Mouse (Mus musculus) myocyte (in vitro differentiated cells): ENCODE measurements at regions not wholly inside any gene's neighbourhood (a gene's known extent, or its start where the extent isn't known, plus 50 kb on each side); places are given as distances from the start of the nearest gene placed in this dataset.

ENCODE experiments used
- H3K27me3 ChIP-seq: one replicate; pipeline ENCODE4 v1.6.1; 2011; ENCODE audit not compliant: control insufficient read depth, insufficient read depth, insufficient read length
- H3K36me3 ChIP-seq: one replicate; pipeline ENCODE4 v1.6.1; 2011; ENCODE audit not compliant: control insufficient read depth, insufficient read depth
- H3K4me2 ChIP-seq: one replicate; pipeline ENCODE4 v1.6.1; 2011; ENCODE audit warnings: low read depth, control low read depth
- H3K4me3 ChIP-seq: one replicate; pipeline ENCODE4 v1.5.1; 2011; ENCODE audit warnings: mild to moderate bottlenecking, control low read depth, moderate library complexity
- H3K79me2 ChIP-seq: one replicate; pipeline ENCODE4 v1.6.1; 2011; ENCODE audit not compliant: control insufficient read depth, insufficient read depth
- H3ac ChIP-seq: one replicate; pipeline ENCODE4 v1.6.1; 2011; ENCODE audit not compliant: control insufficient read depth, insufficient read length
- CEBPB ChIP-seq: IDR thresholded peaks from 2 replicates; pipeline ENCODE4 v1.6.1; 2011; ENCODE audit warnings: mild to moderate bottlenecking, moderate library complexity; ENCODE audit not compliant: poor library complexity, insufficient read depth, severe bottlenecking
- E2F4 ChIP-seq: IDR thresholded peaks from one replicate; pipeline ENCODE4 v1.6.1; 2011; ENCODE audit warnings: mild to moderate bottlenecking, control low read depth, moderate library complexity; ENCODE audit not compliant: insufficient read depth
- MAX ChIP-seq: IDR thresholded peaks from one replicate; pipeline ENCODE4 v1.6.1; 2011; ENCODE audit warnings: low read depth, mild to moderate bottlenecking, control low read depth
- MYOD1 ChIP-seq, 3 experiments: IDR thresholded peaks; one replicate each; pipeline ENCODE4 v1.6.1; 2011; ENCODE audit warnings: control low read depth in 2 of 3, low read depth in 2 of 3, mild to moderate bottlenecking in 2 of 3, moderate library complexity in 1 of 3; ENCODE audit not compliant: insufficient read length in 2 of 3, control insufficient read depth in 1 of 3
- MYOG ChIP-seq, 3 experiments: IDR thresholded peaks; one replicate each; pipeline ENCODE4 v1.6.1; 2011; ENCODE audit warnings: control low read depth in 2 of 3, low read depth in 2 of 3, mild to moderate bottlenecking in 2 of 3; ENCODE audit not compliant: insufficient read length in 2 of 3, control insufficient read depth in 1 of 3, insufficient read depth in 1 of 3
- POLR2A ChIP-seq: IDR thresholded peaks from one replicate; pipeline ENCODE4 v1.6.1; 2011; ENCODE audit warnings: low read depth, mild to moderate bottlenecking, control low read depth, moderate library complexity; ENCODE audit not compliant: insufficient read length
- POLR2AphosphoS2 ChIP-seq: IDR thresholded peaks from one replicate; pipeline ENCODE4 v1.6.1; 2011; ENCODE audit warnings: low read depth, control low read depth; ENCODE audit not compliant: insufficient read length
- REST ChIP-seq: IDR thresholded peaks from one replicate; pipeline ENCODE4 v1.6.1; 2011; ENCODE audit warnings: mild to moderate bottlenecking, control low read depth, moderate library complexity; ENCODE audit not compliant: insufficient read depth, insufficient read length
- SRF ChIP-seq: IDR thresholded peaks from one replicate; pipeline ENCODE4 v1.6.1; 2011; ENCODE audit warnings: low read depth; ENCODE audit not compliant: control insufficient read depth, insufficient read length
- TCF12 ChIP-seq: IDR thresholded peaks from one replicate; pipeline ENCODE4 v1.6.1; 2011; ENCODE audit warnings: mild to moderate bottlenecking, control low read depth; ENCODE audit not compliant: poor library complexity, insufficient read depth, severe bottlenecking
- TCF3 ChIP-seq: IDR thresholded peaks from one replicate; pipeline ENCODE4 v1.6.1; 2011; ENCODE audit warnings: low read depth, control low read depth; ENCODE audit not compliant: insufficient read length
- USF1 ChIP-seq: IDR thresholded peaks from one replicate; pipeline ENCODE4 v1.6.1; 2011; ENCODE audit warnings: low read depth, mild to moderate bottlenecking, control low read depth, moderate library complexity

GRCm38 (mm10) chr10:60938749-60939148 lies 107.4 kb upstream of the Unc5b start:
- TF ChIP-seq TCF3 (no peak), REST (no peak), MYOD1 (IDR thresholded peaks at IDR 0.05; ENCODE audit: control insufficient read depth in 1 of 3, insufficient read length in 2 of 3, low read depth in 2 of 3) (no peak), MAX (no peak), POLR2AphosphoS2 (no peak), USF1 (no peak), SRF (no peak), POLR2A (no peak), CEBPB (no peak), MYOG (IDR thresholded peaks at IDR 0.05; ENCODE audit: control insufficient read depth in 1 of 3, insufficient read depth in 1 of 3, insufficient read length in 2 of 3, low read depth in 2 of 3) (no peak), E2F4 (no peak), TCF12 (no peak)
- Histone ChIP-seq H3K36me3 (no peaks in the 10 kb centered on the region), H3K4me3 (no peak overlapping the region), H3K79me2 (no peaks in the 10 kb centered on the region), H3K4me2 (no peak overlapping the region), H3ac (no peak overlapping the region), H3K27me3 (no peaks in the 10 kb centered on the region)

DNA sequence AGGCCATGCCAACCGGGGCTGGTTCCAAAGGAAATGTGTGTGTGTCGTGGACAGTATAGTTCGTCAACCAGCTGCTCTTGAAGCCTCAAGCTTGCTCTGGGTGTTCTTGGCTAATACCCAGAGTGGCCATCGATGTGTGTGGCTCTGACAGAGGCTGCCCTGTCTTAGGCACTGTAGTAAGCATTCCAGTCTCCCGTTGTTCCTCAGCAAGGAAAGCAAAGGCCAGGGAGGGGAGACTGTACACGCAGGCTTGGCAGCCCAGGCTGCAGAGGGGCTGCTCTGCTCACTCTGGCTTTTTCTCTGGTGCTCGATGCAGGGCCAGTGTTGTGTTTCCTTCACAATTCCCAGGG lies 106.1 kb upstream of the Unc5b start:
- Histone ChIP-seq H3K4me2 (no peak overlapping the region), H3K4me3 (no peak overlapping the region), H3K79me2 (no peaks in the 10 kb centered on the region), H3K27me3 (no peaks in the 10 kb centered on the region), H3ac (no peak overlapping the region), H3K36me3 (no peaks in the 10 kb centered on the region)
- TF ChIP-seq TCF3 = no peak
- TF ChIP-seq E2F4 = no peak
- TF ChIP-seq MYOD1 (IDR thresholded peaks at IDR 0.05; ENCODE audit: control insufficient read depth in 1 of 3, insufficient read length in 2 of 3, low read depth in 2 of 3) = no peak
- TF ChIP-seq POLR2A = no peak
- no peak for TF ChIP-seq REST
- no peak for TF ChIP-seq SRF
- TF ChIP-seq MAX = no peak
- TF ChIP-seq CEBPB = no peak
- TF ChIP-seq POLR2AphosphoS2 = no peak
- TF ChIP-seq TCF12 = no peak
- no peak for TF ChIP-seq MYOG (IDR thresholded peaks at IDR 0.05; ENCODE audit: control insufficient read depth in 1 of 3, insufficient read depth in 1 of 3, insufficient read length in 2 of 3, low read depth in 2 of 3)
- TF ChIP-seq USF1 = no peak

DNA sequence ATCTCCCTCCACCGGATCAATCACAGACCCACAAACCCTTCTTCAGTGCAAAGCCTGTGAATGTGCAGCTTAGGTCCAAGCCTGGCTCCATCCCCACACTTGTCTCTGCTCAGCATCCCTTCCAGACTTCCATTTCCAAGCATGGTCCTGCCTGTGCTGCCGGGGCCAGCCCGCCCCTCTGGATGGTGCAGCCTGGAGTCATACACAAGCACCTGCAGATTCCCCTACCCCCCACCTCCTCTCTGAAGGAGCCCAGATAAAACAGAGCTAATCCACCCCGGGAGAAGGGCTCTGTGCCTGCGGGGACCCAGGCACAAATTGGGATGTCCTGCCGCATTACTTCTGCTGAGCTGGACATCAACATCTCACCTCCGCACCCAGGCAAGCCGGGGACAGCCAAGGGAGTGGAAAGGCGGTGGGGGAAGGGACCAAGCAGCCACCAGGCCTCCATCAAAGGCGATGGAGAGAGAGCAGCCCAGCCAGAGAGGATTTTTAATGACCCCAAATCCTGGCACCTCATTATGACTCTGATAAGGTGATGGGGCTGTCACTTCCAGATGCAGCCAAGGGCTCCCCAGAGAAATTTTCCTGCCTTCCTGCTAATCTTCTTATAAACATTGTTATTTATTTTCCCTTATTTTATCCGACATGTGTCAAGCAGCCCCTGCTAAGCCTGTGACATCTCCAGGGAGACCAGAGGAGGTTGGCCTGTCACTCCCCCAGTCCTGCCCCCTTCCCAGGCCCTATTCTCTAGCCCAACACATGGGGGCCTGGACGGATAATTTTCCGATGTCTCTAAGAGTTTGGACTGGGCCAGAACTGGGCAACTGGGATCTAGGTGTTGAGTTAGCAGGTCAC lies 105.5 kb upstream of the Unc5b start:
- no peak overlapping the region for H3K4me2 ChIP-seq
- TF ChIP-seq POLR2AphosphoS2 (no peak), TCF3 (no peak), REST (no peak), USF1 (no peak), CEBPB (no peak), POLR2A (no peak), MYOG (IDR thresholded peaks at IDR 0.05; ENCODE audit: control insufficient read depth in 1 of 3, insufficient read depth in 1 of 3, insufficient read length in 2 of 3, low read depth in 2 of 3) (no peak), SRF (no peak), TCF12 (no peak), MAX (no peak), E2F4 (no peak), MYOD1 (IDR thresholded peaks at IDR 0.05; ENCODE audit: control insufficient read depth in 1 of 3, insufficient read length in 2 of 3, low read depth in 2 of 3) (no peak)
- H3K27me3 ChIP-seq = no peaks in the 10 kb centered on the region
- no peaks in the 10 kb centered on the region for H3K36me3 ChIP-seq
- no peak overlapping the region for H3ac ChIP-seq
- H3K79me2 ChIP-seq = no peaks in the 10 kb centered on the region
- no peak overlapping the region for H3K4me3 ChIP-seq

- Histone ChIP-seq H3K36me3 (no peaks in the 10 kb centered on the region), H3K79me2 (no peaks in the 10 kb centered on the region), H3K4me2 (peak overlapping the region; percentile 98), H3ac (no peak overlapping the region), H3K4me3 (peak overlapping the region; percentile 34), H3K27me3 (no peaks in the 10 kb centered on the region)
- TF ChIP-seq POLR2AphosphoS2 (peak; percentile 79), POLR2A (peak; percentile 52), TCF3 (no peak), MAX (peak; percentile 51), REST (no peak), E2F4 (no peak), CEBPB (no peak), USF1 (peak; percentile 90), MYOD1 (IDR thresholded peaks at IDR 0.05; ENCODE audit: control insufficient read depth in 1 of 3, insufficient read length in 2 of 3, low read depth in 2 of 3) (peak in 1 of 3 experiments; percentile 20)
Measured at GRCm38 (mm10) chr10:60934297-60935286, 103.2 kb upstream of the Unc5b start.
